Mouse (Mus musculus) G1E (cell line): ENCODE measurements around the gene Arf3.

Experiments used
- CTCF ChIP-seq: IDR thresholded peaks from 2 replicates; pipeline ENCODE4 v1.5.1; 2012; ENCODE audit warnings: low read depth, low read length, inconsistent platforms, mixed read lengths
- GATA1 ChIP-seq: IDR thresholded peaks from 2 replicates; pipeline ENCODE4 v1.6.1; 2012; ENCODE audit warnings: borderline replicate concordance, low read length, inconsistent platforms, mixed read lengths
- TAL1 ChIP-seq: conservative IDR thresholded peaks from 2 replicates; pipeline ENCODE4 v1.6.1; 2012; ENCODE audit warnings: low read depth, low read length, inconsistent platforms, mixed read lengths

DNA sequence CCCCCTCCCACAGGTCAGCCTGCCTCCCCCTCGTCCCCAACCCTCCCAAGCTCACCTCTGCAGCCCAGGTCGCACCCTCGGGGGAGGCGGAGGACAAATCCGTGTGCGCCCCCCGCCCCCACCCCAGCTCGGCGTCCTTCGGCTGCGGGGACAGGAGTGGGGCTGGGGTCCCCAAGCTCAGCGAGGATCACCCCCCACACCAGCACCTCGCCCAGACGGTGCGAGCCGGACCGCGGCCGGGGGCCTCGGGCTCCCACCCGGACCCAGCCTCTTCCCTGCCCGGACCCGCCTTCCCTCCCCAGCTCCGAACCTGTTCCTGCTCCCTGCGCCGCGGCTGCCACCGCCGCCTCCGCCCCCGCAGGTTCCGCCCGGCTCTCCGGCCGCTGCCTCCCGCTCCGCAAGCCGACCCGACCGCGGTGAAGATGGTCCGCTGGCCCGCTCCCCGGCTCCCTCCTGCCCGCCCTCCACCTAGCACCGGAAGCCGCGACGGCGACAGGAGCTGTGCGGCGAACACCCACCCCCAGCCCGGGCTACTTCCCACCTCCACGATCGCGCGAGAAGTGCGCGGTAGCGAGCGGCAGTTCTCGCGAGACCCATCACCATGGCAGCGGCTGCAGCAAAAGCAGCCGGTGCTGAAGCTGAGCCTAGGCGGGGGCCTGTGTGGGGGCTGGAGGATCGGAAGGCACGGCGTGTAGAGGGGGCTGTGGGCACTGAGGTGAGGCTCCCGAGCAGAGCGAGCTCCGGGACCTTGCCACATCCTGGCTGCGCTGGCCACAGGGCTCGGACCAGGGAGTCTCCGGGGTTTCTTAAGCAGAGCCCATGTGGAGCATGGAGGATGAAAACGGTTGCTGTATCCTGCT is at the start of gene Arf3:
- TF ChIP-seq GATA1 = no peak
- TF ChIP-seq CTCF = no peak
- no peak for TF ChIP-seq TAL1
